Mouse (Mus musculus) lung, embryonic 14.5 days (tissue): ENCODE data around the gene Impdh1. TPM values are rescaled to one million over a fixed set of nuclear protein-coding genes. Genes with fewer than 3 reads are reported as not detected.
A peak's percentile ranks its signal among the peaks of the same experiment; 100 is the strongest.

Experiments used
- ATAC-seq: fragments of 200-750 bp; cut with Nextera tagmentation; 2 replicates; pipeline ENCODE4 v1.8.0; 2017; ENCODE audit warnings: mild to moderate bottlenecking, moderate TSS enrichment, moderate library complexity; ENCODE audit not compliant: insufficient read depth
- DNase-seq: peaks from one replicate; pipeline ENCODE4 v3.0.0-alpha.2; 2015
- H3K27ac ChIP-seq: fragments of 300-500 bp; sonication (generic); 2 replicates; pipeline ENCODE4 v1.5.1; 2014; ENCODE audit warnings: low read depth, mild to moderate bottlenecking, moderate library complexity
- H3K27me3 ChIP-seq: fragments of 300-500 bp; sonication (generic); 2 replicates; pipeline ENCODE4 v1.6.1; 2014; ENCODE audit warnings: low read length, control low read depth; ENCODE audit not compliant: insufficient read depth
- H3K36me3 ChIP-seq: fragments of 300-500 bp; sonication (generic); 2 replicates; pipeline ENCODE4 v1.6.1; 2014; ENCODE audit warnings: control low read depth; ENCODE audit not compliant: insufficient read depth
- H3K4me1 ChIP-seq: fragments of 300-500 bp; sonication (generic); 2 replicates; pipeline ENCODE4 v1.6.1; 2014; ENCODE audit warnings: antibody characterized with exemption, control low read depth; ENCODE audit not compliant: insufficient read depth
- H3K4me2 ChIP-seq: fragments of 300-500 bp; sonication (generic); 2 replicates; pipeline ENCODE4 v1.6.1; 2014; ENCODE audit warnings: mild to moderate bottlenecking
- H3K4me3 ChIP-seq: fragments of 300-500 bp; sonication (generic); 2 replicates; pipeline ENCODE4 v1.5.1; 2014; ENCODE audit warnings: low read depth, low read length
- H3K9ac ChIP-seq: fragments of 300-500 bp; sonication (generic); 2 replicates; pipeline ENCODE4 v1.6.1; 2014
- H3K9me3 ChIP-seq: fragments of 300-500 bp; sonication (generic); 2 replicates; pipeline ENCODE4 v1.6.1; 2016; ENCODE audit warnings: low read depth, low read length, control low read depth
- CTCF ChIP-seq: IDR thresholded peaks from 2 replicates; pipeline ENCODE4 v1.5.1; 2016; ENCODE audit warnings: antibody characterized with exemption, low read depth
- WGBS: fragments of 180-500 bp; shearing (Covaris S2); extraction: QIAGEN DNeasy Blood & Tissue Kit; methylation state at CpG from one replicate; pipeline ENCODE4 v1.1.7; 2014; 5-methylcytosine and 5-hydroxymethylcytosine counted together
- polyA plus RNA-seq: library from polyadenylated mRNA; unstranded; fragments of >200 nt; fragmentation: Nextera tagmentation; extraction: Ambion mirVana; gene quantifications from 2 replicates; pipeline ENCODE4 v1.2.1, GENCODE M21; 2014

The Impdh1 gene
- polyA plus RNA-seq, 1 experiment from 2014 or later: 51.6 TPM

DNA sequence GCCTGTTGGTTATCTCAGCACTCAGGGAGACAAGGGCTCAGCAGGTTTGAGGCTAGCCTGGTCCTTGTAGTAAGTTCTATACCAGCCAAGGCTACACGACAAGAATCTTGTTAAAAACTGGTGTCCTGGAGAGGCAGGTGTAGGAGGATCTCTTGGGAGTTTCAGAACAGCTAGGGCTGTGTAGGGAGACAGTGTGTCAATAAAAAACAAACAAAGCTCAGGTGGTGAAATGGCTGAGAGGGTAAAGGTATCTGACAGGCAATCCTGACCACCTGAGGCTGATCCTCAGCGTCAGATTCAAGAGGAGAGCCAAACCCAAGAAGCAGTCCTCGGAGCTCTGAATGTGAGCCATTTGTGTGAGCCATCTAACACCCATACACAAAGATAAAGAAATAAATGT lies 30.0 kb upstream of the Impdh1 start:
- Histone ChIP-seq H3K27me3 (no peaks in the 10 kb centered on the region), H3K27ac (no peak overlapping the region), H3K36me3 (no peaks in the 10 kb centered on the region), H3K4me3 (no peak overlapping the region), H3K9me3 (no peaks in the 10 kb centered on the region), H3K4me1 (no peaks in the 10 kb centered on the region), H3K4me2 (no peak overlapping the region), H3K9ac (no peak overlapping the region)
- ATAC-seq: no peak
- DNase-seq: no peak
- no peak for TF ChIP-seq CTCF
- WGBS: 60% methylated on average over 3 of the region's 3 CpGs

- Histone ChIP-seq H3K9ac (no peak overlapping the region), H3K36me3 (no peaks in the 10 kb centered on the region), H3K4me2 (no peak overlapping the region), H3K27me3 (no peaks in the 10 kb centered on the region), H3K27ac (no peak overlapping the region), H3K4me3 (no peak overlapping the region), H3K4me1 (no peaks in the 10 kb centered on the region), H3K9me3 (no peaks in the 10 kb centered on the region)
- WGBS: 41% methylated on average over 14 of the region's 14 CpGs
- no peak for TF ChIP-seq CTCF
- ATAC-seq: no peak
- peak; percentile 7 for DNase-seq
Measured at GRCm38 (mm10) chr6:29245272-29246120, 29.3 kb upstream of the Impdh1 start.

GRCm38 (mm10) chr6:29242265-29242664 lies 26.1 kb upstream of the Impdh1 start:
- H3K27ac ChIP-seq: no peak overlapping the region
- no peak overlapping the region for H3K9ac ChIP-seq
- DNase-seq (peak; percentile 40), ATAC-seq (no peak)
- H3K27me3 ChIP-seq: no peaks in the 10 kb centered on the region
- H3K9me3 ChIP-seq: no peaks in the 10 kb centered on the region
- TF ChIP-seq CTCF: no peak
- WGBS: 51% methylated on average over 1 of the region's 1 CpGs
- H3K36me3 ChIP-seq: no peaks in the 10 kb centered on the region
- no peak overlapping the region for H3K4me2 ChIP-seq
- H3K4me3 ChIP-seq: no peak overlapping the region
- H3K4me1 ChIP-seq: no peaks in the 10 kb centered on the region

GRCm38 (mm10) chr6:29241697-29242096 lies 25.5 kb upstream of the Impdh1 start:
- Histone ChIP-seq H3K9ac (no peak overlapping the region), H3K4me1 (no peaks in the 10 kb centered on the region), H3K36me3 (no peaks in the 10 kb centered on the region), H3K9me3 (no peaks in the 10 kb centered on the region), H3K4me2 (no peak overlapping the region), H3K27me3 (no peaks in the 10 kb centered on the region), H3K27ac (no peak overlapping the region), H3K4me3 (no peak overlapping the region)
- 58% methylated on average over 2 of the region's 2 CpGs for WGBS
- ATAC-seq: no peak
- TF ChIP-seq CTCF: no peak
- peak; percentile 27 for DNase-seq

DNA sequence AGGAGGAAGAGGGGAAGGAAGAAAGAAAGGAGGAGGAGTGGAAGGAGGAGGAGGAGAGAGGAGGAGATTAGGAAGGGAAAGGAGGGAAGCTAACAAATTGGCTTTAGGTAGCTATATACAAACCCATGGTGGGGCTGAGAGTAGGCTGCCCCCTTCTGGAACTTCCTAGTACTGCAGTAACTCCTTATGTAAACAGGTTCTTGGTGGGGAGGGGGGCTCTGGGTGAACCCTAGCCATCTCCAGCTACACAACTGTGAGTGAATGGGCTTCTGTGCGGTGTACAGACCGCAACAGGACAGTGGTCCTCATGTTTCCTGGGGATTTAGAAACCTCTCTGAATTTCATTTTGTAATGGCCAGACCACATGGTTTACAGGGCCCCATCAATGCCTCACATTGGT lies 24.6 kb upstream of the Impdh1 start:
- no peak overlapping the region for H3K27ac ChIP-seq
- no peaks in the 10 kb centered on the region for H3K27me3 ChIP-seq
- TF ChIP-seq CTCF: peak; percentile 74
- H3K9ac ChIP-seq: no peak overlapping the region
- DNase-seq (peak; percentile 78), ATAC-seq (no peak; the same call in 1 of the 2 replicates)
- no peak overlapping the region for H3K4me2 ChIP-seq
- H3K9me3 ChIP-seq: no peaks in the 10 kb centered on the region
- H3K36me3 ChIP-seq: no peaks in the 10 kb centered on the region
- WGBS: 48% methylated on average over 2 of the region's 2 CpGs
- no peak overlapping the region for H3K4me3 ChIP-seq
- H3K4me1 ChIP-seq: no peaks in the 10 kb centered on the region

DNA sequence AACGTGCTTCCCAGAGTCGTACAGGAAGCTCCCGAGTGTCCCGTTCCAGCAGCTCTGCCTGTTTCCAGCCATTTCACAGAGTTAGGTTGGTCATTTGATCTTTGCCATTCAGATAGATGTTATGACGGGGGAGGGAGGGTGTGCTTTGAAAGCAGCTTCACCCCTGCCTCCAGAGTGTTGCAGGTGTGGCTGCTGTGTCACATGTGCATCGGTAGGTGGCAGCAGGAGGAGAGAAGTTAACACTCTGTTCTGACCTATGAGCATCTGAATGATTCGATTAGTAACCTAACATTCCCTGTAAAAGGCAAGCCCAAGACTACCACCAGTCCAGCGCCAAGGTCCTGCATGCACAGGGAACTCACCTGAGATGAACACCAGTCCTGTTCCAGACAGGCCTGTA lies 18.1 kb upstream of the Impdh1 start:
- H3K36me3 ChIP-seq: no peaks in the 10 kb centered on the region
- H3K4me3 ChIP-seq: no peak overlapping the region
- DNase-seq (peak; percentile 48), ATAC-seq (no peak)
- H3K4me2 ChIP-seq: no peak overlapping the region
- no peaks in the 10 kb centered on the region for H3K9me3 ChIP-seq
- no peaks in the 10 kb centered on the region for H3K27me3 ChIP-seq
- WGBS: 39% methylated on average over 8 of the region's 8 CpGs
- H3K4me1 ChIP-seq: no peaks in the 10 kb centered on the region
- peak; percentile 69 for TF ChIP-seq CTCF
- no peak overlapping the region for H3K9ac ChIP-seq
- H3K27ac ChIP-seq: no peak overlapping the region

DNA sequence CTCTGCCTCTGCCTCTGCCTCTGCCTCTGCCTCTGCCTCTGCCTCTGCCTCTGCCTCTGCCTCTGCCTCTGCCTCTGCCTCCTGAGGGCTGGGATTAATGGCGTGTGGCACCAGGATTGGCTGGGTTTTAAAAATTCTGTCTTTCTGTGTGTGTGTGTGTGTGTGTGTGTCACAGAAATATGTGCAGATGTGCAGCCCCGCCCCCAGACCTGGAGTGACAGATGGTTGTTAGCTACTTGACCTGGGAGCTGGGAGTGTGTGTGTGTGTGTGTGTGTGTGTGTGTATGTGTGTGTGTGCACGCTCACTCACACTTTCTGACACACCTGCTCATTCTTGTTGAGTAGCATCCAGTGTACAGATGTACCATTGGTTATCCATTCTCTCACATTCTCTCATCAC lies 17.5 kb upstream of the Impdh1 start:
- Histone ChIP-seq H3K4me1 (no peaks in the 10 kb centered on the region), H3K9ac (no peak overlapping the region), H3K9me3 (no peaks in the 10 kb centered on the region), H3K36me3 (no peaks in the 10 kb centered on the region), H3K4me3 (no peak overlapping the region), H3K27me3 (no peaks in the 10 kb centered on the region), H3K4me2 (no peak overlapping the region), H3K27ac (no peak overlapping the region)
- WGBS: 69% methylated on average over 3 of the region's 3 CpGs
- ATAC-seq: no peak
- DNase-seq: no peak
- TF ChIP-seq CTCF: no peak
